Mouse (Mus musculus) brain, embryonic 14.5 days (tissue): Measurements from ENCODE around the gene Defb47. TPM values are rescaled to one million over a fixed set of nuclear protein-coding genes. Genes with fewer than 3 reads are reported as not detected.

Experiments used
- DNase-seq: peaks from one replicate; pipeline ENCODE4 v3.0.0-alpha.2; 2011; ENCODE audit warnings: low read depth
- CTCF ChIP-seq: fragments of 200-500 bp; IDR thresholded peaks from 2 replicates; pipeline ENCODE4 v1.5.1; 2012; ENCODE audit warnings: inconsistent platforms, mild to moderate bottlenecking, moderate library complexity, borderline replicate concordance; ENCODE audit not compliant: insufficient read depth, insufficient read length; ENCODE audit errors: extremely low read depth
- POLR2A ChIP-seq: fragments of 200-500 bp; IDR thresholded peaks from 2 replicates; pipeline ENCODE4 v1.6.1; 2012; ENCODE audit warnings: mild to moderate bottlenecking, inconsistent platforms, borderline replicate concordance; ENCODE audit not compliant: poor library complexity, insufficient read depth, insufficient read length, severe bottlenecking; ENCODE audit errors: extremely low read depth
- polyA plus RNA-seq: library from polyadenylated mRNA; depleted of rRNA; stranded (reverse); fragments of >200 nt; gene quantifications from 2 replicates; pipeline ENCODE4 v1.2.3, GENCODE M21; 2012; rRNA removed

The Defb47 gene
- polyA plus RNA-seq, 1 experiment, result not detected

DNA sequence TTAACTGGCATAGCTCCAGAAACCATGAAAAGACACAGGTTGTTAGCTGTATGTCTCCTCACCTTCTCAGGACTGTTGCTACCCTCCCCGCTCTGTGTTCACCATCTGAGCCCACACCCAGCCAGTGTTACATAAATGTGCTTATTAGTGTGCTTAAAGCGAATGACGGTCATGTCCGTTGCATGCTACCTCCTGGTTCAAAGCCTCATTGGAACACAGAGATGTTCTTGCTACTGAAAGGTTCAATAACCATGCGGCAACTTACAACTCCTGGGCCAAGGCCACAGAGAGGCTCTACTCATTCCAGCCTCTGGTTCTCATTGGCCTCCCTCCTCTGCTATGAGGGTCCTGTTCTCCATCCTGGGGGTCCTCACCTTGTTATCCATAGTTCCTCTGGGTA is 13.6 kb downstream of the Defb47 start, which contains the start of gene Defb43:
TSS of gene Defb43 (plus strand) at position 301 of the 400 bp plus-strand sequence.
- DNase-seq, result no peak
- TF ChIP-seq POLR2A, result no peak

DNA sequence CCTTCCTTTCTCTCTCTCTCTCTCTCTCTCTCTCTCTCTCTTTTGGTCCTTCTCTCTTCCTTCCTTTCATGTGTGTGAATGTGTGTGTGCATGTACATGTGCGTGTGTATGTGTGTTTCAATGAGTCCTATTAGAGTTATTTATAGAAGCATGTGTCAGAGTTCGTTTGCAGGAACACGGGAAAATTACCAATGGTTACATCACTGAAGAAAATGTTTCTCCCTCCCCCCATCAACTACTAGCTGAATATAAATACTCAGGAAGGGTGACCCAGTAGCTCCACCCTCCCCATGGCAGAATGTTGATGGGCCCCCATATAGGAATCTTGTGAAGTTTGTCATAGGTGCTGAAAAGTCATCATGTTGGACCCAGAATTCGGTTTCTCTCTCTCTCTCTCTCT is 15.2 kb downstream of the Defb47 start:
- no peak for DNase-seq
- TF ChIP-seq POLR2A (no peak), CTCF (no peak)

- DNase-seq, result no peak
- TF ChIP-seq CTCF (no peak), POLR2A (no peak)
Observed at GRCm38 (mm10) chr14:63014667-63015066, 16.8 kb downstream of the Defb47 start.

GRCm38 (mm10) chr14:63020524-63021156 is 22.8 kb downstream of the Defb47 start:
- TF ChIP-seq POLR2A (no peak), CTCF (no peak)
- DNase-seq, result no peak

- TF ChIP-seq POLR2A (no peak), CTCF (no peak)
Observed at GRCm38 (mm10) chr14:63046691-63047090, 48.8 kb downstream of the Defb47 start, which contains the start of gene Defb42. Gene Defb42, plus strand, starts transcription at chr14:63046991.

GRCm38 (mm10) chr14:63049910-63050370 is 52.1 kb downstream of the Defb47 start, which contains the start of gene Defb30:
Gene Defb30, minus strand, starts transcription at chr14:63049960.
- no peak for TF ChIP-seq CTCF
- TF ChIP-seq POLR2A, result no peak
- DNase-seq, result no peak

More at GRCm38 (mm10) chr14:63046691-63047090, 48.8 kb downstream of the Defb47 start, which contains the start of gene Defb42:
- DNase-seq, result no peak

Other genes with a start within 250 kb of the Defb47 start
- 14.0 and 17.4 TPM in 2 replicates for gene Ints6, start 236.9 kb upstream of the Defb47 start, polyA plus RNA-seq
- gene Wdfy2, start 160.4 kb upstream of the Defb47 start, polyA plus RNA-seq, result 11.4 and 15.4 TPM in 2 replicates
- gene Defb48, start 13.6 kb upstream of the Defb47 start, polyA plus RNA-seq, result not detected in 2 replicates
- gene Defb43, start 13.7 kb downstream of the Defb47 start, polyA plus RNA-seq, result not detected in 2 replicates
- 0.39 TPM in 1 of 2 replicates, not detected in the other for gene Defb42, start 48.9 kb downstream of the Defb47 start, polyA plus RNA-seq
- gene Defb30, start 51.9 kb downstream of the Defb47 start, polyA plus RNA-seq, result not detected in 2 replicates